Mouse (Mus musculus) G1E (cell line): ENCODE results near the gene Stard13. TPM values are rescaled to one million over a fixed set of nuclear protein-coding genes. Genes with fewer than 3 reads are reported as not detected.

Experiments used
- ATAC-seq: 2 replicates; pipeline ENCODE4 v1.8.0; 2016; ENCODE audit warnings: mild to moderate bottlenecking; ENCODE audit not compliant: insufficient number of reproducible peaks, poor library complexity, low FRiP score, severe bottlenecking; ENCODE audit errors: extremely low read depth
- DNase-seq: peaks from one replicate; pipeline ENCODE4 v3.0.0; 2012; ENCODE audit warnings: low spot score
- H3K27me3 ChIP-seq: 2 replicates; pipeline ENCODE4 v1.6.1; 2012; ENCODE audit warnings: mild to moderate bottlenecking, low read length, inconsistent platforms; ENCODE audit not compliant: insufficient read depth
- H3K36me3 ChIP-seq: replicated peaks from 2 replicates; pipeline ENCODE3; 2012; ENCODE audit warnings: mild to moderate bottlenecking, inconsistent platforms
- H3K4me1 ChIP-seq: 2 replicates; pipeline ENCODE4 v1.6.1; 2012; ENCODE audit warnings: low read depth, low read length, inconsistent platforms, mixed read lengths; ENCODE audit not compliant: insufficient read depth
- H3K4me3 ChIP-seq: 2 replicates; pipeline ENCODE4 v1.5.1; 2012; ENCODE audit warnings: low read depth, mild to moderate bottlenecking, inconsistent platforms, low read length, moderate library complexity, mixed read lengths
- H3K9me3 ChIP-seq: replicated peaks from 2 replicates; pipeline ENCODE4 v1.6.1; 2012; ENCODE audit warnings: inconsistent platforms
- CTCF ChIP-seq: IDR thresholded peaks from 2 replicates; pipeline ENCODE4 v1.5.1; 2012; ENCODE audit warnings: low read depth, low read length, inconsistent platforms, mixed read lengths
- GATA1 ChIP-seq: IDR thresholded peaks from 2 replicates; pipeline ENCODE4 v1.6.1; 2012; ENCODE audit warnings: borderline replicate concordance, low read length, inconsistent platforms, mixed read lengths
- GATA2 ChIP-seq: IDR thresholded peaks from 2 replicates; pipeline ENCODE4 v1.6.1; 2012; ENCODE audit warnings: low read depth, low read length, inconsistent platforms, borderline replicate concordance
- POLR2AphosphoS5 ChIP-seq: IDR thresholded peaks from 2 replicates; pipeline ENCODE4 v1.6.1; 2012; ENCODE audit warnings: low read depth, low read length, inconsistent platforms; ENCODE audit not compliant: insufficient replicate concordance
- TAL1 ChIP-seq: conservative IDR thresholded peaks from 2 replicates; pipeline ENCODE4 v1.6.1; 2012; ENCODE audit warnings: low read depth, low read length, inconsistent platforms, mixed read lengths
- polyA plus RNA-seq: library from polyadenylated mRNA; stranded (reverse); fragments of >175 nt; gene quantifications from 2 replicates; pipeline ENCODE4 v1.2.3, GENCODE M21; 2012
- total RNA-seq, 2 experiments: library from RNA; stranded (forward) in 1 of 2; stranded (reverse) in 1 of 2; fragments of 200-1000 nt in 1 of 2; fragments of >200 nt in 1 of 2; fragmentation: Nextera tagmentation in 1 of 2; gene quantifications; 2 replicates each; pipeline ENCODE4 v1.2.3; 2014 to 2017

Stard13 gene
- total and polyA plus RNA-seq, 3 experiments = 0.05 TPM; not detected in 2

DNA sequence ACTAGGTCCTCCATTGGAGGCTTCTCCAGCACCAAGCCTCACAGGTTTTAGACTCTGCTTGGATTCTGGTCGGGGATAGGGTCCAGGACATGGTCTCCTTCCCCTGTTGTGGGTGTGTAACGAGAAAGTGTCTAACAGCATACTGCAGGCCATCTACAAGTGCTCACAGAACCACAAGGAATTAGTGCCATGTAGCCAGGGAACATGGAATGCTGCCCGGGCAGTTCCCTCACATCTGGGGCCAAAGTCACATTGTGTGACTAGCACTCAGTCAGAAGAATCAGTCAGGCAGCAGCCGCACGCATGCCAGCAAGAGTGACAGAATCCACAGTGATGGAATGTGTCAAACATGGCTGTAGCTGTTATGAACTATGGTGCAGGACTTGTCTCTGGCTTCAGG is 67.4 kb downstream of the Stard13 start:
- ATAC-seq = no peak
- no peak for TF ChIP-seq GATA1
- no peak for TF ChIP-seq POLR2AphosphoS5
- no peak for TF ChIP-seq TAL1
- TF ChIP-seq GATA2 = no peak
- TF ChIP-seq CTCF = no peak
- H3K4me3 ChIP-seq = no peak overlapping the region
- no peaks in the 10 kb centered on the region for H3K36me3 ChIP-seq
- peaks cover 15% of the 10 kb centered on the region for H3K9me3 ChIP-seq
- no peak for DNase-seq
- no peaks in the 10 kb centered on the region for H3K4me1 ChIP-seq
- no peaks in the 10 kb centered on the region for H3K27me3 ChIP-seq

GRCm38 (mm10) chr5:151165381-151166016 is 68.1 kb downstream of the Stard13 start:
- Histone ChIP-seq H3K4me3 (no peak overlapping the region), H3K4me1 (no peaks in the 10 kb centered on the region), H3K27me3 (no peaks in the 10 kb centered on the region), H3K36me3 (no peaks in the 10 kb centered on the region), H3K9me3 (peaks cover 15% of the 10 kb centered on the region)
- no peak for TF ChIP-seq POLR2AphosphoS5
- TF ChIP-seq GATA1 = no peak
- no peak for TF ChIP-seq TAL1
- no peak for TF ChIP-seq CTCF
- TF ChIP-seq GATA2 = no peak
- no peak for ATAC-seq
- no peak for DNase-seq

- H3K36me3 ChIP-seq = no peaks in the 10 kb centered on the region
- DNase-seq (no peak), ATAC-seq (no peak)
- peaks cover 11% of the 10 kb centered on the region for H3K9me3 ChIP-seq
- no peaks in the 10 kb centered on the region for H3K27me3 ChIP-seq
- H3K4me3 ChIP-seq = no peak overlapping the region
- TF ChIP-seq POLR2AphosphoS5 = no peak
- no peak for TF ChIP-seq GATA1
- TF ChIP-seq TAL1 = no peak
- H3K4me1 ChIP-seq = no peaks in the 10 kb centered on the region
Measured at GRCm38 (mm10) chr5:151164815-151165214, 68.8 kb downstream of the Stard13 start.

DNA sequence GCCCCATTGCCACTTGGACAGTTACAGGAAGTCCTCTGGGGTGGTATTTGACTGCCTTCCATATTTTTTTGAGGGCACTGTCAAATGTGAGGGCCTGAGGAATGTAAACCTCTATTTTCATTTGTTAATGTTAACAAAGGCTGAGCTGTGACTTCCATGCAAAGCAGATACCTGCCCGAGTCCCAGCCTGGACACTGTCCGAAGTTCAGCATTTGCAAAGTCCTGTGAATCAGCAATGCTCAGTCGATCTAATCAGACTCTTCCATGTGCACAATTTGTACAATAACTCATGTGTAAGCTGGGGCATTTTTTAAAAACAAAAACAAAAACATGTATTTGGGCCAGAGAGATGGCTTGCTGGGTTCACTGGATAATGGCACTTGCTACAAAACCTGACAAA is 71.0 kb downstream of the Stard13 start:
- H3K36me3 ChIP-seq = no peaks in the 10 kb centered on the region
- no peaks in the 10 kb centered on the region for H3K27me3 ChIP-seq
- ATAC-seq (no peak), DNase-seq (no peak)
- TF ChIP-seq GATA2 (no peak), TAL1 (no peak)
- peaks cover 11% of the 10 kb centered on the region for H3K9me3 ChIP-seq
- H3K4me1 ChIP-seq = no peaks in the 10 kb centered on the region
- no peak overlapping the region for H3K4me3 ChIP-seq

DNA sequence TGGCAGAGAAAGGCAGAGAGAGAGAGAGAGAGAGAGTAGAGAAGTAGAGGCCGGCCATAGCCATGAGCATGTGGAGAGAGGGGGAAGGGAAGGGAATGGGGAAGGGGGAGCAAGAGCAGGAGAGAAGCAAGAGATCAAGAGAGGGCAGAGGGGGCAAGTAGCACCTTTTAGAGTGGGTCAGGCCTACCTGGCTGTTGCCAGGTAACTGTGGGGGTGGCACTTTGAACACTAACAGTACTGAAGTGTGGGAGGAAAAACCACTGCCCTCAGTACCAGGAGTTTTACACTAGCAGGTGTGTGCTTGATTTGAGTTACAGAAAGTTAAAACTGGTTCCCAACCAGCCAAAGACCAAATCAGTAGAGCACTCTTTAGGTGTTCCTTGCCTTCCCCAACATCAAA is 78.4 kb downstream of the Stard13 start:
- TF ChIP-seq GATA2 = no peak
- TF ChIP-seq TAL1 = no peak
- no peak for TF ChIP-seq POLR2AphosphoS5
- TF ChIP-seq CTCF = no peak
- no peak for TF ChIP-seq GATA1
- ATAC-seq = no peak
- Histone ChIP-seq H3K4me1 (no peaks in the 10 kb centered on the region), H3K27me3 (no peaks in the 10 kb centered on the region), H3K9me3 (peaks cover 12% of the 10 kb centered on the region), H3K36me3 (no peaks in the 10 kb centered on the region), H3K4me3 (no peak overlapping the region)
- no peak for DNase-seq

DNA sequence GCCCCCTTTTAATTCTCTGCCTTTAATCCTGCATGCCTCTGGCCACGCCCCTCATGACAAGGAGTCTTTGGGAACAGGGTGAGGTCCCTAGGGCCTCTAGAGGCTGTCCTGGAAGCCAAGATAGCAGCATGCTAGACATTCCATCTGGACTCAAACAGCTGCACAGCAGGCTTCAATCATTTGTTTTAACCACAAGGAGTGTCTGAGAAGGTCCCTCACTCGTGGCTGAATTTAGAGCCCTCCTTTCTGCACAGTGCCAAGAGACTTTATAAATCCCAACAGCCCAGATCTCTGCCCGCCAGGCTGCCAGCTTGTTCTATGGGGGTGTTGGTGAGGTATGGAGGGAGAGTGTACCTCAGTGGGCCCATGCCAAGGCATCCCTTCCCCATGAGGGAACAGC is 78.9 kb downstream of the Stard13 start:
- Histone ChIP-seq H3K36me3 (no peaks in the 10 kb centered on the region), H3K4me1 (no peaks in the 10 kb centered on the region), H3K9me3 (peaks cover 13% of the 10 kb centered on the region), H3K4me3 (no peak overlapping the region), H3K27me3 (no peaks in the 10 kb centered on the region)
- TF ChIP-seq GATA1 (no peak), GATA2 (no peak), POLR2AphosphoS5 (no peak), CTCF (no peak), TAL1 (no peak)
- ATAC-seq (no peak), DNase-seq (no peak)

GRCm38 (mm10) chr5:151154030-151154429 is 79.6 kb downstream of the Stard13 start:
- DNase-seq (no peak), ATAC-seq (no peak)
- H3K4me1 ChIP-seq = no peaks in the 10 kb centered on the region
- TF ChIP-seq GATA1 (no peak), POLR2AphosphoS5 (no peak), GATA2 (no peak)
- peaks cover 13% of the 10 kb centered on the region for H3K9me3 ChIP-seq
- H3K27me3 ChIP-seq = no peaks in the 10 kb centered on the region
- no peaks in the 10 kb centered on the region for H3K36me3 ChIP-seq
- H3K4me3 ChIP-seq = no peak overlapping the region
